Mouse (Mus musculus): Measurements from ENCODE around the gene Adam12. TPM values are rescaled to one million over a fixed set of nuclear protein-coding genes. Genes with fewer than 3 reads are reported as not detected.

Adam12 gene
- polyA plus RNA-seq, 1 experiment from 2014 or later = 7.3 TPM

GRCm38 (mm10) chr7:133847175-133847574 is 384.8 kb downstream of the Adam12 start:
- H3K27ac ChIP-seq = no peak overlapping the region
- no peak overlapping the region for H3K9ac ChIP-seq
- H3K4me1 ChIP-seq = peaks cover 4% of the 10 kb centered on the region
- 42% methylated on average over 1 of the region's 1 CpGs for WGBS
- no peaks in the 10 kb centered on the region for H3K9me3 ChIP-seq
- H3K36me3 ChIP-seq = no peaks in the 10 kb centered on the region
- H3K4me2 ChIP-seq (replicated peaks) = no peak overlapping the region
- H3K27me3 ChIP-seq = no peaks in the 10 kb centered on the region
- no peak overlapping the region for H3K4me3 ChIP-seq
- no peak for ATAC-seq (ENCODE audit: low FRiP score, low read depth)

GRCm38 (mm10) chr7:133842079-133842478 is 389.9 kb downstream of the Adam12 start:
- Histone ChIP-seq H3K9me3 (no peaks in the 10 kb centered on the region), H3K9ac (no peak overlapping the region), H3K4me1 (peaks cover 4% of the 10 kb centered on the region), H3K4me3 (no peak overlapping the region), H3K27ac (no peak overlapping the region), H3K4me2 (replicated peaks) (no peak overlapping the region), H3K36me3 (no peaks in the 10 kb centered on the region), H3K27me3 (no peaks in the 10 kb centered on the region)
- no peak for ATAC-seq (ENCODE audit: low FRiP score, low read depth)
- WGBS = 31% methylated on average over 6 of the region's 6 CpGs

GRCm38 (mm10) chr7:133839546-133839945 is 392.4 kb downstream of the Adam12 start:
- Histone ChIP-seq H3K36me3 (no peaks in the 10 kb centered on the region), H3K4me3 (no peak overlapping the region), H3K9me3 (no peaks in the 10 kb centered on the region), H3K4me1 (no peaks in the 10 kb centered on the region), H3K27me3 (no peaks in the 10 kb centered on the region), H3K4me2 (replicated peaks) (no peak overlapping the region), H3K9ac (no peak overlapping the region), H3K27ac (no peak overlapping the region)
- WGBS = 78% methylated on average over 4 of the region's 4 CpGs
- ATAC-seq (ENCODE audit: low FRiP score, low read depth) = no peak

Small RNAs within 50 kb of the gene (microRNA-seq; reads per million reads assigned to microRNA genes)
- gene Gm23631 = not detected

Other genes with a start within 250 kb of the Adam12 start
- 0.42 and 0.45 TPM in 2 replicates for gene D7Ertd443e, start 153.5 kb upstream of the Adam12 start, polyA plus RNA-seq (2015; fragmentation: Nextera tagmentation; extraction: Ambion mirVana)